Mouse (Mus musculus) heart, postnatal 0 days (tissue): ENCODE measurements around the gene Emilin1. TPM values are rescaled to one million over a fixed set of nuclear protein-coding genes. Genes with fewer than 3 reads are reported as not detected.
A peak's percentile ranks its signal among the peaks of the same experiment; 100 is the strongest.

Experiments used
- ATAC-seq: fragments of 200-750 bp; cut with Nextera tagmentation; 2 replicates; pipeline ENCODE4 v1.8.0; 2017; ENCODE audit warnings: low read depth, moderate number of reproducible peaks, moderate library complexity; ENCODE audit not compliant: insufficient read depth
- DNase-seq: peaks from one replicate; pipeline ENCODE4 v3.0.0-alpha.2; 2016; ENCODE audit warnings: low spot score
- H3K27ac ChIP-seq: fragments of 300-500 bp; sonication (generic); 2 replicates; pipeline ENCODE4 v1.5.1; 2014; ENCODE audit warnings: low read depth, mild to moderate bottlenecking
- H3K27me3 ChIP-seq: fragments of 300-500 bp; sonication (generic); 2 replicates; pipeline ENCODE4 v1.6.1; 2014; ENCODE audit warnings: low read length, mixed read lengths; ENCODE audit not compliant: control insufficient read depth, insufficient read depth
- H3K36me3 ChIP-seq: fragments of 300-500 bp; sonication (generic); replicated peaks from 2 replicates; pipeline ENCODE4 v1.6.1; 2014; ENCODE audit warnings: low read length, mixed read lengths; ENCODE audit not compliant: control insufficient read depth, insufficient read depth
- H3K4me1 ChIP-seq: fragments of 300-500 bp; sonication (generic); 2 replicates; pipeline ENCODE4 v1.6.1; 2014; ENCODE audit warnings: antibody characterized with exemption; ENCODE audit not compliant: control insufficient read depth, insufficient read depth
- H3K4me2 ChIP-seq: fragments of 300-500 bp; sonication (generic); 2 replicates; pipeline ENCODE4 v1.6.1; 2014; ENCODE audit warnings: low read depth, mild to moderate bottlenecking, low read length, moderate library complexity
- H3K4me3 ChIP-seq: fragments of 300-500 bp; sonication (generic); 2 replicates; pipeline ENCODE4 v1.5.1; 2014; ENCODE audit warnings: low read depth, low read length
- H3K9ac ChIP-seq: fragments of 300-500 bp; sonication (generic); replicated peaks from 2 replicates; pipeline ENCODE4 v1.6.1; 2014; ENCODE audit warnings: low read depth, low read length, mixed read lengths
- H3K9me3 ChIP-seq: fragments of 300-500 bp; sonication (generic); replicated peaks from 2 replicates; pipeline ENCODE4 v1.6.1; 2016; ENCODE audit warnings: low read length; ENCODE audit not compliant: control insufficient read depth
- CTCF ChIP-seq: IDR thresholded peaks from 2 replicates; pipeline ENCODE4 v1.5.1; 2016; ENCODE audit warnings: antibody characterized with exemption, control low read depth, low read depth
- EP300 ChIP-seq: IDR thresholded peaks from 2 replicates; pipeline ENCODE4 v1.6.1; 2016; ENCODE audit warnings: antibody characterized with exemption, low read depth
- WGBS: fragments of 180-500 bp; shearing (Covaris S2); extraction: QIAGEN DNeasy Blood & Tissue Kit; methylation state at CpG from one replicate; pipeline ENCODE4 v1.1.7; 2014; 5-methylcytosine and 5-hydroxymethylcytosine counted together
- polyA plus RNA-seq: library from polyadenylated mRNA; unstranded; fragments of >200 nt; fragmentation: Nextera tagmentation; extraction: Ambion mirVana; gene quantifications from 2 replicates; pipeline ENCODE4 v1.2.1, GENCODE M21; 2015
- total RNA-seq: library from RNA; depleted of rRNA; stranded (reverse); fragments of >200 nt; gene quantifications from 2 replicates; pipeline ENCODE4 v1.2.3, GENCODE M21; 2014; ENCODE audit warnings: low replicate concordance

The Emilin1 gene
- total and polyA plus RNA-seq, 2 experiments from 2014 or later, result 63.5 to 68.3 TPM

DNA sequence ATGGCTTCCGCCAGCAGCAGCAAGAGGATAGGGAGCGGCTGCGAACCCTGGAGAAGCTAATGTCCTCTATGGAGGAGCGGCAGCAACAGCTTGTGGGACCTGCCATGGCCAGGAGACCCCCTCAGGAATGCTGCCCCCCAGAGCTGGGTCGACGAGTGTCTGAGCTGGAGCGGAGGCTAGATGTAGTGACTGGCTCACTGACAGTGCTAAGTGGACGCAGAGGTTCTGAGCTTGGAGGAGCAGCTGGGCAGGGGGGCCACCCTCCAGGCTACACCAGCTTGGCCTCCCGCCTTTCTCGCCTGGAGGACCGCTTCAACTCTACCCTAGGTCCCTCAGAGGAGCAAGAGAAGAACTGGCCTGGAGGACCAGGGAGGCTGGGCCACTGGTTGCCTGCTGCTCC is 4.1 kb downstream of the Emilin1 start:
- no peak overlapping the region for H3K4me2 ChIP-seq
- no peak overlapping the region for H3K9ac ChIP-seq
- peaks cover 32% of the 10 kb centered on the region for H3K4me1 ChIP-seq

DNA sequence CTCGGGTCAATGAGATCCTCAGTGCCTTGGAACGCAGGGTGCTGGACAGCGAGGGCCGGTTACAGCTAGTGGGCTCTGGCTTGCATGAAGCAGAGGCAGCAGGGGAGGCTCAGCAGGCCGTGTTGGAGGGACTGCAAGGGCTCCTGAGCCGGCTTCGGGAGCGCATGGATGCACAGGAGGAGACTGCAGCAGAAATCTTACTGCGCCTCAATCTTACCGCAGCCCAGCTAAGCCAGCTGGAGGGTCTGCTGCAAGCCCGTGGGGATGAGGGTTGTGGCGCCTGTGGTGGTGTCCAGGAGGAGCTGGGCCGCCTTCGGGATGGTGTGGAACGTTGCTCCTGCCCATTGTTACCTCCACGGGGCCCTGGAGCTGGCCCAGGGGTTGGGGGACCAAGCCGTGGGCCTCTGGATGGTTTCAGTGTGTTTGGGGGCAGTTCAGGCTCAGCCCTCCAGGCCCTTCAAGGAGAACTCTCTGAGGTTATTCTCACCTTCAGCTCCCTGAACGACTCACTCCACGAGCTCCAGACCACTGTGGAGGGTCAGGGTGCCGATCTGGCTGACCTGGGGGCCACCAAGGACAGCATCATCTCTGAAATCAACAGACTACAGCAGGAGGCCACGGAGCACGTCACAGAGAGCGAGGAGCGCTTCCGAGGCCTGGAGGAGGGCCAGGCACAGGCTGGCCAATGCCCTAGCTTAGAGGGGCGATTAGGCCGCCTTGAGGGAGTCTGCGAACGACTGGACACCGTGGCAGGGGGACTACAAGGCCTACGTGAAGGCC is 4.9 kb downstream of the Emilin1 start:
- Histone ChIP-seq H3K4me2 (no peak overlapping the region), H3K27ac (no peak overlapping the region), H3K4me1 (peaks cover 29% of the 10 kb centered on the region), H3K36me3 (peaks cover 20% of the 10 kb centered on the region; the same call in 1 of the 2 replicates), H3K27me3 (no peaks in the 10 kb centered on the region), H3K4me3 (no peak overlapping the region), H3K9me3 (no peaks in the 10 kb centered on the region), H3K9ac (no peak overlapping the region)
- DNase-seq (no peak), ATAC-seq (no peak)
- no peak for TF ChIP-seq CTCF
- TF ChIP-seq EP300, result no peak
- WGBS, result 84% methylated on average over 31 of the region's 31 CpGs

More for the DNA sequence above, 4.1 kb downstream of the Emilin1 start:
- H3K27ac ChIP-seq, result peak overlapping the region; percentile 82
- DNase-seq (no peak), ATAC-seq (no peak)
- H3K9me3 ChIP-seq, result no peaks in the 10 kb centered on the region
- H3K4me3 ChIP-seq, result no peak overlapping the region
- no peaks in the 10 kb centered on the region for H3K27me3 ChIP-seq
- no peak for TF ChIP-seq EP300
- no peak for TF ChIP-seq CTCF
- WGBS, result 89% methylated on average over 11 of the region's 11 CpGs
- peaks cover 20% of the 10 kb centered on the region; the same call in 1 of the 2 replicates for H3K36me3 ChIP-seq

DNA sequence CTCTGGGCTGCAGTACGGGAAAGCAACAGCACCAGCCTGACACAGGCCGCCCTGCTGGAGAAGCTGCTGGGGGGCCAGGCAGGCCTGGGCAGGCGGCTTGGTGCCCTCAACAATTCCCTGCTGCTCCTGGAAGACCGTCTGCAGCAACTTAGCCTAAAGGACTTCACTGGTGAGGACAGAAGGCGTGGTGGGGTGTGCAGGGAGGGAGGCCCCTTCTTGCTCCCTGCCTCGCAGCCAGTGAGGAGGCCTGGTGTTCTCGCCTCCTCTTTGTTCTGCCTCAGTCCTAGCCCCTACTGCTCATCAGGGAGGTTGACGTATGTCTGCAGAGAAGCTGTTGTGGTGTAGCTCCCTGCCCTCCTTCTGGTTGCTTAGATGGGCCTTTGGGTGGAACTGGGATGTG is 5.5 kb downstream of the Emilin1 start:
- no peak overlapping the region for H3K4me3 ChIP-seq
- H3K36me3 ChIP-seq, result peaks cover 20% of the 10 kb centered on the region; the same call in 1 of the 2 replicates
- no peak overlapping the region for H3K9ac ChIP-seq
- DNase-seq (no peak), ATAC-seq (no peak)
- H3K4me2 ChIP-seq, result no peak overlapping the region
- no peak overlapping the region for H3K27ac ChIP-seq
- H3K27me3 ChIP-seq, result no peaks in the 10 kb centered on the region
- no peak for TF ChIP-seq EP300
- no peak for TF ChIP-seq CTCF
- WGBS, result 92% methylated on average over 8 of the region's 8 CpGs
- peaks cover 28% of the 10 kb centered on the region for H3K4me1 ChIP-seq
- H3K9me3 ChIP-seq, result no peaks in the 10 kb centered on the region

DNA sequence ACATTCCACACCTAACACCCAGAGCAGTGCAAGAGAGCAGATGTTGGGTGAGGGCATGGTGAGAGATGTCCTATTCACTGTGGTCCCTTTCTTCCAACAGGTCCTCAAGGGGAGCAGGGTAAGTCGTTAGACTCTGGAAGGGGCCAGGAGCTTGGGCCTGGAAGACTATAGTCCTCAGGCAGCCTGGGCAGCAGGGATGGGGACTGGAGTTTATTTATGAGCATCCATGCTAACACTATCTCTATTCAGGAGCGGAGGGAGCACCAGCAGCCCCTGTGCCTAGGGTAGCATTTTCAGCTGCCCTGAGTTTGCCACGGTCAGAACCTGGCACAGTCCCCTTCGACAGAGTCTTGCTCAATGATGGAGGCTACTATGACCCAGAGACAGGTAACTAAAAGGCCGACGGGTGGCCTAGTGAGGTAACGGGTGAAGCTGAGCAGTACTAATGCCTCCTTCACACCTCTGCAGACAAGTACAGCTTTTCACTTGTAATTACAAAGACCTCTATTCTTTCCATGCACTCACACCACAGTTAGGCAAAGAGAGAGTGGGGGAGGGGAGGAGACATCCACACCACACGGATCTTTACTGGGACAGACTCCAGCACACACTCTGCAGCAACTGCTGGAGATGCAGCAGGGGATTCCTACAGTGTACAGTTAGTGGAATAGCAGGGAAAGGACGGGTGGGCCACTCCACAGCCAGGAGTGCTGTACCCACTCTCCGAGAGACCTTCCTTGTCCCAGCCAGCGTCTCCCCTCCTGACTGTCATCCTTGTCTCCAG is 6.8 kb downstream of the Emilin1 start:
- peaks cover 25% of the 10 kb centered on the region for H3K4me1 ChIP-seq
- no peak overlapping the region for H3K4me2 ChIP-seq
- H3K9me3 ChIP-seq, result no peaks in the 10 kb centered on the region
- peaks cover 20% of the 10 kb centered on the region; the same call in 1 of the 2 replicates for H3K36me3 ChIP-seq
- no peak overlapping the region for H3K27ac ChIP-seq
- WGBS, result 73% methylated on average over 11 of the region's 11 CpGs
- no peak overlapping the region for H3K4me3 ChIP-seq
- DNase-seq (no peak), ATAC-seq (no peak)
- TF ChIP-seq EP300 (no peak), CTCF (no peak)
- H3K27me3 ChIP-seq, result no peaks in the 10 kb centered on the region
- H3K9ac ChIP-seq, result no peak overlapping the region

DNA sequence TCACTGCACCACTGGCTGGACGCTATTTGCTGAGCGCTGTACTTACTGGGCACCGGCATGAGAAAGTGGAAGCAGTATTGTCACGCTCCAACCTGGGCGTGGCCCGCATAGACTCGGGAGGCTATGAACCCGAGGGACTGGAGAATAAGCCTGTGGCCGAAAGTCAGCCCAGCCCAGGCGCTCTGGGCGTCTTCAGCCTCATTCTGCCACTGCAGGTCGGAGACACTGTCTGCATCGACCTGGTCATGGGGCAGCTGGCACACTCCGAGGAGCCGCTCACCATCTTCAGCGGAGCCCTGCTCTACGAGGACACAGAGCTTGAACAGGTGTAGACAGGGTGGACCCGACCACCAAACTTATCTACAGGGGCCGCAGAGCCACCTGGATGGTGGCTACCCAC is 7.4 kb downstream of the Emilin1 start:
- WGBS, result 67% methylated on average over 19 of the region's 19 CpGs
- DNase-seq (no peak), ATAC-seq (no peak)
- peaks cover 19% of the 10 kb centered on the region for H3K4me1 ChIP-seq
- H3K36me3 ChIP-seq, result peaks cover 20% of the 10 kb centered on the region; the same call in 1 of the 2 replicates
- peak overlapping the region; percentile 78; the same call in 1 of the 2 replicates for H3K4me2 ChIP-seq
- no peak overlapping the region for H3K9ac ChIP-seq
- no peak overlapping the region for H3K4me3 ChIP-seq
- H3K27ac ChIP-seq, result no peak overlapping the region
- no peaks in the 10 kb centered on the region for H3K27me3 ChIP-seq
- no peaks in the 10 kb centered on the region for H3K9me3 ChIP-seq
- no peak for TF ChIP-seq EP300
- no peak for TF ChIP-seq CTCF
